Mouse (Mus musculus) urinary bladder, postnatal 10 days (tissue): Measurements from ENCODE around the gene Rtn4ip1.
"Not testable (repeated sequence)": the region's sequence is repeated elsewhere in the genome, so short reads cannot be mapped to it uniquely, and the experiment has no call there.

Source experiments
- DNase-seq: peaks from one replicate; pipeline ENCODE4 v3.0.0; 2022; ENCODE audit warnings: low spot score

The Rtn4ip1 gene

DNA sequence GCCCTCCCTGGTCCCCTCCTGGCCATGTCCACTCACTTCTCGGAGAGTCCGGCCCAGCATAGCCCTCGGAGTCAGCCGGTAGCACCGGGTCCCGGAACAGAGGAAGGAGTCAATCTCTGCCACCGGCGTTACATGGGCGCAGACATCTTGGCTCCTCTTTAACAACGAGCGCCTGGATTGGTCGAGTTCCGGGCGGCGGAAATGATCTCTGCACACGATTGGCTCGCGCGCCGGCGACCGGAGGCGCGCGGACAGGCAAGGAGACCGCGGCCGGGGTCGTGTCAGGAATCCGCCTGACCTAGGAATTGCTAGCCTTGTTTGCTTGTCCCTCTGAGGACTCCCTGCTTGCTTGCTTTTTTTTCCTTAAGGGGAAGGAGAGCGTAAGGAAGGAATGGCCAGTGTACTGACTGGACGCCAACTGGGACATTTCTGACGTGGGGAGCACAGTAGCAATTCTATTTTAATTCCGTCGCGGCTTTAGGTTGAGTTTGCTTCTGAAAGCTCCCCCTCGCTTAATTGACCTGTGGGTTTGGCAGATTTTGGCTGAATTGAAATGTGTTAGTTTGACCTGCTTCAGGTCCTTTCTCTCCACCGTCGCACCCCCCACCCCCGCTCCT lies at the start of gene Rtn4ip1, which contains the start of gene Qrsl1:
Gene Rtn4ip1, plus strand, starts transcription at position 230 of the 617 bp plus-strand sequence.
Gene Qrsl1, minus strand, starts transcription at position 168 of the 617 bp plus-strand sequence.
- DNase-seq = peak; percentile 82

- DNase-seq = no peak
Observed at GRCm38 (mm10) chr10:43851898-43852297, 49.7 kb upstream of the Rtn4ip1 start.

DNA sequence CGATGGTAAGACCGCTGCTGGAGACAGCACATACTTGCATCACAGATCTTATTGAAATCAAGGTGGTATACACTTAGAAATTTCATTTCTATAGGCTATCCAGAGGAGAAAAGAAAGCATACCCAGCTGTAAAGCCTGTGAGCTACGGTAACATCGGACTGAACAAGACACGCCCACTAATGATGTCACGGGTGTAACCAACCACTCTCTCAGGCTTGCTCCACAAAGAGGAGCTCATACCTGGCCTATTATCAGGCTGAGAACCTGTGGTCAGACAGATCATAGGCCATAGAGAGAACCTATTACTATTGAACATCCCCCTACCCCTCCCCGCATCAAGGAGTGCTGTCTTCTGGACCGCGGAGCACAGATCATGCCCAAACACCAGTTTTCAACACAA lies 45.7 kb upstream of the Rtn4ip1 start:
- no peak for DNase-seq

GRCm38 (mm10) chr10:43856351-43856750 lies 45.3 kb upstream of the Rtn4ip1 start:
- no peak for DNase-seq

- no peak for DNase-seq
Observed at GRCm38 (mm10) chr10:43870752-43871151, 30.9 kb upstream of the Rtn4ip1 start.

- no peak for DNase-seq
Observed at GRCm38 (mm10) chr10:43871458-43871857, 30.1 kb upstream of the Rtn4ip1 start.

DNA sequence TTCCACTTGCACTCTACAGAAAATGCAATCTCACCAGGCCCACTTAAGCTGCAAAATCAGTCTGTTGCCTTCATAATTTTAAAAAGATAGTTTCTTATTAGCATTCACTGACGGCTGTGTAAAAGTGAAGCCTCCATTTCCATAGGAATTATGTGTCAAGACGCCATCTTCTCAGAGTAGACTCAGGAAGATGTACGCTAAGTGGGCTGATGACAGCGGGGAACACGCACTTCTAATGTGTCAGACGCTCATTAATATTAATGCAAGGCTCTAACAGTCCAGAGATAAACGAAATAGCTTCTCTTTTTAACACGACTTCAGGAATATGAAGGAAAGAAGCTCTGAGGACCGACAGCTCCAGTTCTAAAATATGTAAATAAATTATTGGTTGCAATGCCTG lies 13.9 kb upstream of the Rtn4ip1 start:
- DNase-seq = no peak

DNA sequence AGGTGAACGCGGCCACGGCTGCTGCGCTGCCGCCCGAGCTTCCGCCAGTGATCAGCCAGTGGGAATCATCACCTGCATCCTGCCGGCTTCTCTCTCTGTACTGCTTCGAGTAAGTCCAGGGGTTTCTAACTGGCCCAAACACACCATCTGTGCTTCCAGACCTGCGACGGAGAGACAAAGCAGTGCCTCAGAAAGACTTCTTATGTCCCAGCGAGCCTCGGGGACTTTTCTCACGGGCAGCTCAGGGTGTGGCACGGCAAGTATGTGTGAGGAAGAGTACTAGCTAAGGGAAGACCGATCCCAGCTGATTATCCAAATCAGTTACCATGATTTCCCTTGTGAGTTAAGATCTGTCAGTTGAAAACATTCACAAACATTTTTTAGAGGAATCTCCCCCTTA lies 12.6 kb upstream of the Rtn4ip1 start:
- no peak for DNase-seq

GRCm38 (mm10) chr10:43892971-43893370 lies 8.6 kb upstream of the Rtn4ip1 start:
- no peak for DNase-seq

- DNase-seq = no peak
Observed at GRCm38 (mm10) chr10:43896065-43896464, 5.5 kb upstream of the Rtn4ip1 start.

DNA sequence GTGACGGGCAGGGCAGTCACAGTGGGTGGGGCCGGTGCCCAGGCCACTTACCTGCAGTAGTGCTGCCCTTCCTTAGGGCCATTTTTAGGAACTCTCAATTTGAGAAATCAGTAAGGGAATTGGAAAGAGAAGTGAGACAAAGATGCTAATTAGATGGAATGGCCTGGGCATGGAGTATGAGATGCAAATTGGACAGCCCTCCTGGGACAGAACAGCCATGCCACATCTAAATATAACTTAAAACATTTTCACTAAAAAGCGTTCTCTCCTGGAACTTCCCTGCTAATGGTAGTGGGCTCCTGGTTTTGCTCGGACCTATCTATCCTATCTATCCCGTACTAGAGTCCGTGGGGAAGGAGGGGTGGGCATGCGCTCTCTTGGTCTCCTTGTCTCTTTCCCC lies 3.3 kb upstream of the Rtn4ip1 start:
- DNase-seq = no peak

DNA sequence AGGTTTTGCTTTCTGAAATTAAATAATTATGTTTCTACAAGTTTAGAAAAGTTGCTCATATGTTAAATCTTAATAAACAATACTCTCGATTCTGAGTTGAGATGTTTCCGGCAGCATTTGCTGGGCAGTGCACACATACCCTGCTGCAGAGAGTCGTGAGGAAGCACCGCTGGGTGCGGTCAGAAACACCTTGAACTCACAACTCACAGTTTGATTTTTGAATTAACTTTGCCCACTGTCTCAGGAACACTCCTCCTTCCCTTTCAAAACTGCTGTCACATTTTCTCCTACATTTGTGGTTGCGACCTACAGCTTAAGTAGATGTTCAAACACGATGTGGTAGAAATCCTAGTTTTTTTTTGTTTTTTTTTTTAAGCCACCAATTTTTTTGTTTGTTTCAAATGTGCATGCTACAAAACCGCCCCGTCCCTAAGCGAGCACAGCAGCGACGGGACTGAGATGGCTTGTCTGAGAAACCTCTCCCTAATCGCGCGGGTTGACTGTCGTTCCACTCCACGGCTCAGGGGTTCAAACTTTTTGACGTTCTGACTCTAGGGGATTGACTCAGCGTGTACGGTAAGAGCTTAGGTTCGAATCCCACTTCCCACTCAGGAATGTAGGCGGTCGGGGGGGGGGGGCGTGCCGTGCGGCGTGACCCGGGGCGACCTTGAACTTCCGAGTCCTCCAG lies 580 bp upstream of the Rtn4ip1 start:
- no peak for DNase-seq

DNA sequence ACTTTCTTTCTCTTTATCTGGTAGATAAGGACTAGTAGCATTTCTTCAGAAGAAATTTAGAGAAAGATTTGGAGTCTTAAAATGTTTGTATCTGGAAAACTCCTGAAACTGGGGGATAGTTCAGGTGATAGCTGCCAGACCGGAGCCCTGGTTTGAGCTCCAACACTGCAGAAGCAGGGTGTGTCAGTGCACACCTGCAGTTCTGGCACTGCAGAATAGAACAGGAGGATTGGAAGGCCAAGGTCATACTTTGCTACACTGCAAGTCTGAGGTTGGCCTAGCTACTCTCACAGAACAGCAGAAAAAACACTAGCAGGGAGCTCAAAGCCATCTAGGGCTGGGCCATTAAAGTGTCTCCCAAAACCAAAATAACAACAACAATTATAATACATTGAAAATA lies 3.0 kb downstream of the Rtn4ip1 start:
- DNase-seq = no peak

DNA sequence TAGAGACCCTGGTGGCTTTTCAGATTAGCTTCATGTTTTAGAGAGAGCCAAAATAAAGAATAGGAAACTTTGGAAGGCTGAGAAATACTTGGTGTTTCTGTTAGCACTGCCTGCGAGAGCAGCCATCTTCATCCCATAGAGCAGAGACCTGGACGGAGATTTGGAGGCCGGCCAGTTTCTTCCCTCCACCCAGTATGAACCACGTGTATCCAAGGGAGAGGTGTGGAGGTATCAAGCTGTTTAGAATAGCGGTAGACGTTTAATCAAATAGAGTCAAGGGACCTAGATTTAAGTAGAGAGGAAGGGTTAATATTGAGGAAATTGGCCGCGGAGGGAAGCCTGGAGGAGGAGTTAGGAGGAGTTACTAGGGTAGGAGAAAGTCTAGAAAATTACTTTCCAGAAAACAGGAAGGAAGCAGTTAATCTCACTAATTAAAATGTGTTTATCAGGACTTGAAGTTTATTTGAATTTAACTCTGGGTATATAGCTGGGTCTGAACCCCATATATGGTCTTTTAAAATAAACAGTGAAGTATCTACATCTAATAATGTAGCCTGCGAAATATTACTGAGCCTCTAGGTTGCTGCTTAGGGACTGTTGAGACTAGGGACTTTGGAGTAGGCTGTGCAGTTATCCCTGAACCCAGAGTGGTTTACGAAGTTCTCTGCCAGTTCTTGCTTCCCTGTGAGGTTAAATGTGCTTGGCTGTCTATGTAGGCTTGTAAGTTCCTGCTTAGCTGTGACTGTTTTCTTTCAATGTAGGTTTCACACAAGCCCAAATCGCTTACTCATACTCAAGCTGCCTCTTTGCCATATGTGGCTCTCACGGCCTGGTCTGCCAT lies 8.6 kb downstream of the Rtn4ip1 start:
- no peak for DNase-seq

DNA sequence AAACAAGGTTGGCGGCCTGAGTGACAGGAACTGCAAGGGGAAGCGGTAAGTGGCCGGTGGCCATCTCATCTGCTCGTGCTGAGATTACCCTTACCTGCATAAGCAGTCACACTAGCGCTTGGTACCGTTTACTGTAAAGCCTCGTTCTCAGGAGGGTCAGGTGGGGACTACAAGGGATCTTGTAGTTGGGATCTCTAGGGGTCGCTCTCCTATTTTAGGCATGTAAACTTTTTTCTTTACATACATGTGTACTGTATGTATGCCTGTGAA lies 9.2 kb downstream of the Rtn4ip1 start:
- no peak for DNase-seq

DNA sequence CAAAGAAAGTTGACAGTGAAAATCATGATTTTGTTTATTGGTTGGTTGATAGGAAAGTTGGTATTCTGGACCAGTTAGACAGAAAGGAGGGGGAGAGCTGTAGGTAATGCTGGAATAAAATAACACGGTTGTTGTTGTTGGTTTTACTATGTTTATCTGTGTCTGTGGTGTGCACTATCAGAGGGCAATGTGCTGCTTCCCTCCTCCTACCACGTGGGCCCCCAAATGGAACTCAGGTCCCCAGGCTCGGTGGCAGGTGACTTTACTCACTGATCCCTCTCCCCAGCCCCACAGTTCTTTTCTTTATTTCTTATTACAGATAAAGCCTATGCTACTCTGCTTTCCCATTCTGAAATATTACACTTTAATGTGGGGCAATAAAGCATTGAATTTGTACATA lies 10.6 kb downstream of the Rtn4ip1 start:
- no peak for DNase-seq

GRCm38 (mm10) chr10:43916181-43916580 lies 14.6 kb downstream of the Rtn4ip1 start:
- DNase-seq = no peak

- no peak for DNase-seq
Observed at GRCm38 (mm10) chr10:43916737-43917136, 15.1 kb downstream of the Rtn4ip1 start.

- DNase-seq = peak; percentile 73
Observed at GRCm38 (mm10) chr10:43918696-43919608, 17.3 kb downstream of the Rtn4ip1 start.

DNA sequence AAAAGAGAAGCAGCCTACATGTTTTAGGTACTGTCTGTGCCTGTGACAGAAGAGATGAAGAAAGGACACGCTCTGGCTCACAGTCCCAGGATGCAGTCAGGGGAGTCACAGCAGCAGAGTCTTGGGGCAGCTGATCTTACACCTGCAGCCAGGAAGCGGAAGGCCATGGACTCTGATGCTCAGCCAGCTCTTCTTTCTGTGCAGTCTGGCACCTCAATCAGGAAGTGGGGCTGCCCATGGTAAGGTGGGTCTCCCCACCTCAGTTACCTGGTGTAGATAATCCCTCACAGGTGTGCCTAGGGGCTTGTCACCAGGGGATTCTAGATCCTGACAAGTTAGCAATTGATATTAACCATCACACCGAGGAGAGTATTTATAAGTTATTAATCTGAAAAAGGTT lies 21.5 kb downstream of the Rtn4ip1 start:
- DNase-seq = no peak

GRCm38 (mm10) chr10:43925776-43926175 lies 24.2 kb downstream of the Rtn4ip1 start:
- not testable (repeated sequence) for DNase-seq

DNA sequence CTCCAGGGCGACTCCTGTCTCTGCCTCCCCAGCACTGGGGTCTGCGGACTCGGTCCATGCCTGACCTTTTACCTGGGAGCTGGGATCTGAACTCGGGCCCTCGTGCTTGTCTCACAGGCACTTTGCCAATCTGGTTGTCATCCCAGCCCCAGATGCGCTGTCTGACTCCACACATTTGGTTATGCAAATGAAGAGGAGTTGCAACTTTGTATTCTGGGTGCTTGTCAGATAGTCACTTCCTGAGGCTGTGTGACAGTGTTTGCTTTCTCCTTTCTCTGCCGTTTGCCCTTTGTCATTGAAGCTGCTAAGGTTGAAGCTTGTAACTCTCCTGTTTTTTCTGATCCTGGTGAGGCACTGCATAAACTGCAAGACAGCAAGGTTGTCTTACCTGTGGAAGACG lies 26.1 kb downstream of the Rtn4ip1 start:
- no peak for DNase-seq
